Comparison of ENCODE assay signal across 21 mouse cellular contexts in the genomic region with DNA sequence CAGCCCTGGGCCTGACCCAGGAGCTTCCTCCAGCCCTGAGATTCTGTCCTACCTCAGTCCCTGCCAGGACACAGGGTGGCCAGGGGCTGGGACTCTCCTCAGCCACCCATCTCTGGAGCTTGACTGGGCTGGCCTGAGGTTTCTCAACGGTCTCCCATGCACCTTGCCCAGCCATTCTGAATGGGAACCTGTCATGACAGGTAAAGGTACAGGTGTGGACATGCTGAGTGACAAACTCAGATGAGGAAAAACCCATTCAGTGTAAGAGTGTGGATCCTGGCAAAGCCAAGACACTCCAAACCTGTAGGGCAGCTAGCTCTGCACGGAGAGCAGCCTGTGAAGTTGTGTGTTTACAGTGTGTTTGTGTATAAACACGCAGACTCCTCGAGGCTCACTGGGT. TPM values are rescaled to one million over a fixed set of nuclear protein-coding genes. Genes with fewer than 3 reads are reported as not detected.
"Had no signal": no experiment of that assay in that cellular context is flagged by ENCODE, and none has a peak within 500 bp of the region (broad histone marks: within the 10 kb centered on the region; RNA-seq: fewer than 3 reads in every experiment).

No protein-coding gene starts in this region.

- H3K27me3 ChIP-seq: neural tube, embryonic 12.5 days had no signal

- H3K9me3 ChIP-seq: megakaryocyte, embryonic 14.5 days; midbrain, embryonic 12.5 days; neural tube, embryonic 12.5 days; stomach, embryonic 15.5 days had no signal

- H3K9ac ChIP-seq: liver, embryonic 14.5 days; lung, embryonic 14.5 days; midbrain, embryonic 12.5 days; neural tube, embryonic 12.5 days; stomach, embryonic 15.5 days had no signal

- H3K4me2 ChIP-seq: lung, embryonic 14.5 days; midbrain, embryonic 12.5 days; neural tube, embryonic 12.5 days; stomach, embryonic 15.5 days had no signal

- DNase-seq: lung, adult 18-20 months; lung, embryonic 14.5 days; lung, postnatal 10 days; lung, postnatal 4 days; midbrain, embryonic 14.5 days; right cerebral cortex, postnatal 14 days; thymus, adult 2 months; thymus, postnatal 25 days; thymus, postnatal 4 days had no signal

- H3K27ac ChIP-seq: liver, embryonic 14.5 days; midbrain, embryonic 12.5 days; neural tube, embryonic 12.5 days; stomach, embryonic 15.5 days; stomach, postnatal 0 days had no signal

- H3K4me3 ChIP-seq: megakaryocyte, embryonic 14.5 days; midbrain, embryonic 12.5 days; neural tube, embryonic 12.5 days; stomach, embryonic 15.5 days had no signal

- H3K4me1 ChIP-seq: neural tube, embryonic 12.5 days; stomach, embryonic 15.5 days had no signal

- H3K36me3 ChIP-seq: midbrain, embryonic 12.5 days; neural tube, embryonic 12.5 days; stomach, embryonic 15.5 days had no signal

RNA-seq across cellular contexts. Expression of gene Mesp1, which starts 6.7 kb away (rescaled TPM):
- total RNA-seq: monocyte, adult 5-6 weeks; neutrophil, adult 5-6 weeks had no signal
- polyA plus RNA-seq: liver, embryonic 16.5 days; lung, embryonic 14.5 days; lung, embryonic 16.5 days; midbrain, embryonic 12.5 days; neural tube, embryonic 12.5 days; neural tube, embryonic 14.5 days; spleen, adult 2 months; stomach, postnatal 0 days had no signal

RNA-seq across cellular contexts. Expression of gene Mesp2, which starts 10.2 kb away (rescaled TPM):
- total RNA-seq: monocyte, adult 5-6 weeks; neutrophil, adult 5-6 weeks had no signal

RNA-seq across cellular contexts. Expression of gene Wdr93, which starts 57.4 kb away (rescaled TPM):
- total RNA-seq: monocyte, adult 5-6 weeks; neutrophil, adult 5-6 weeks had no signal
- polyA plus RNA-seq: spleen, adult 2 months had no signal

RNA-seq across cellular contexts. Expression of gene Pex11a, which starts 57.4 kb away (rescaled TPM):
- total RNA-seq: neutrophil, adult 5-6 weeks had no signal
